Mouse (Mus musculus): ENCODE data around the gene Gsta2. TPM values are rescaled to one million over a fixed set of nuclear protein-coding genes. Genes with fewer than 3 reads are reported as not detected.
"Not testable (repeated sequence)": the region's sequence is repeated elsewhere in the genome, so short reads cannot be mapped to it uniquely, and the experiment has no call there.

Gene Gsta2
- polyA plus RNA-seq, 1 experiment from 2014 or later: 1.3 TPM

GRCm38 (mm10) chr9:78340324-78340723, 15.3 kb downstream of the Gsta2 start:
- H3K4me2 ChIP-seq (ENCODE audit: low read depth, low read length); H3K27ac ChIP-seq (ENCODE audit: low read depth); H3K4me1 ChIP-seq (ENCODE audit: insufficient read depth); H3K27me3 ChIP-seq (ENCODE audit: insufficient read depth, low read length); H3K36me3 ChIP-seq (replicated peaks; ENCODE audit: insufficient read depth, low read length); ATAC-seq; H3K9ac ChIP-seq (replicated peaks); H3K9me3 ChIP-seq (ENCODE audit: low read length); H3K4me3 ChIP-seq (ENCODE audit: low read depth, low read length): not testable (repeated sequence)
- 17% methylated on average over 8 of the region's 8 CpGs for WGBS (ENCODE audit: insufficient replicate concordance)
- peak; percentile 82 for TF ChIP-seq CTCF (IDR thresholded peaks at IDR 0.05; ENCODE audit: low read depth)
- peak; percentile 58 for DNase-seq

GRCm38 (mm10) chr9:78337050-78337449, 18.5 kb downstream of the Gsta2 start:
- not testable (repeated sequence) for H3K9ac ChIP-seq (replicated peaks); H3K27ac ChIP-seq (ENCODE audit: low read depth); H3K4me1 ChIP-seq (ENCODE audit: insufficient read depth); H3K27me3 ChIP-seq (ENCODE audit: insufficient read depth, low read length); H3K4me2 ChIP-seq (ENCODE audit: low read depth, low read length); H3K4me3 ChIP-seq (ENCODE audit: low read depth, low read length); H3K36me3 ChIP-seq (replicated peaks; ENCODE audit: insufficient read depth, low read length); DNase-seq; H3K9me3 ChIP-seq (ENCODE audit: low read length)
- peak; percentile 47; the same call in 1 of the 2 replicates for ATAC-seq

- H3K4me2 ChIP-seq (ENCODE audit: low read depth, low read length); H3K27ac ChIP-seq (ENCODE audit: low read depth); DNase-seq; H3K9me3 ChIP-seq (ENCODE audit: low read length); H3K9ac ChIP-seq (replicated peaks); ATAC-seq; H3K4me3 ChIP-seq (ENCODE audit: low read depth, low read length); H3K36me3 ChIP-seq (replicated peaks; ENCODE audit: insufficient read depth, low read length); H3K27me3 ChIP-seq (ENCODE audit: insufficient read depth, low read length); H3K4me1 ChIP-seq (ENCODE audit: insufficient read depth): not testable (repeated sequence)
- WGBS (ENCODE audit: insufficient replicate concordance): 58% methylated on average over 1 of the region's 1 CpGs
These were observed 28.3 kb downstream of the Gsta2 start, which contains the start of gene Omt2b for GRCm38 (mm10) chr9:78327289-78327688. Gene Omt2b, plus strand, starts transcription at chr9:78327589.

GRCm38 (mm10) chr9:78319499-78319898, 36.1 kb downstream of the Gsta2 start:
- Histone ChIP-seq H3K27ac (ENCODE audit: low read depth) (no peak overlapping the region), H3K4me3 (ENCODE audit: low read depth, low read length) (no peak overlapping the region), H3K4me2 (ENCODE audit: low read depth, low read length) (no peak overlapping the region), H3K9me3 (ENCODE audit: low read length) (no peaks in the 10 kb centered on the region), H3K9ac (replicated peaks) (no peak overlapping the region), H3K27me3 (ENCODE audit: insufficient read depth, low read length) (no peaks in the 10 kb centered on the region), H3K36me3 (replicated peaks; ENCODE audit: insufficient read depth, low read length) (no peaks in the 10 kb centered on the region), H3K4me1 (ENCODE audit: insufficient read depth) (no peaks in the 10 kb centered on the region)
- no peak for DNase-seq
- 15% methylated on average over 1 of the region's 1 CpGs for WGBS (ENCODE audit: insufficient replicate concordance)
- ATAC-seq: no peak
- TF ChIP-seq EP300 (IDR thresholded peaks at IDR 0.05; ENCODE audit: low read depth) (no peak), CTCF (IDR thresholded peaks at IDR 0.05; ENCODE audit: low read depth) (peak; percentile 64)

- Histone ChIP-seq H3K36me3 (replicated peaks; ENCODE audit: insufficient read depth, low read length) (no peaks in the 10 kb centered on the region), H3K9me3 (ENCODE audit: low read length) (no peaks in the 10 kb centered on the region), H3K4me1 (ENCODE audit: insufficient read depth) (no peaks in the 10 kb centered on the region), H3K4me2 (ENCODE audit: low read depth, low read length) (no peak within 1 kb of the TSS), H3K27me3 (ENCODE audit: insufficient read depth, low read length) (no peaks in the 10 kb centered on the region), H3K4me3 (ENCODE audit: low read depth, low read length) (no peak within 1 kb of the TSS), H3K9ac (replicated peaks) (no peak within 1 kb of the TSS), H3K27ac (ENCODE audit: low read depth) (no peak within 1 kb of the TSS)
- ATAC-seq (no peak), DNase-seq (no peak)
- 67% methylated on average over 2 of the region's 2 CpGs for WGBS (ENCODE audit: insufficient replicate concordance)
- TF ChIP-seq CTCF (IDR thresholded peaks at IDR 0.05; ENCODE audit: low read depth) (no peak), EP300 (IDR thresholded peaks at IDR 0.05; ENCODE audit: low read depth) (no peak)
These were observed 40.9 kb downstream of the Gsta2 start, which contains the start of gene Omt2a for GRCm38 (mm10) chr9:78314696-78315095. Gene Omt2a, minus strand, starts transcription at chr9:78314796.

- not testable (repeated sequence) for H3K36me3 ChIP-seq (replicated peaks; ENCODE audit: insufficient read depth, low read length); DNase-seq; ATAC-seq; H3K4me1 ChIP-seq (ENCODE audit: insufficient read depth); H3K27ac ChIP-seq (ENCODE audit: low read depth); H3K9me3 ChIP-seq (ENCODE audit: low read length); H3K27me3 ChIP-seq (ENCODE audit: insufficient read depth, low read length); H3K4me2 ChIP-seq (ENCODE audit: low read depth, low read length); H3K4me3 ChIP-seq (ENCODE audit: low read depth, low read length); H3K9ac ChIP-seq (replicated peaks)
- whole genome bisulfite sequencing (ENCODE audit: insufficient replicate concordance): 52% methylated on average over 1 of the region's 3 CpGs
These were observed 47.5 kb downstream of the Gsta2 start for GRCm38 (mm10) chr9:78308122-78308521.

GRCm38 (mm10) chr9:78299143-78299542, 56.4 kb downstream of the Gsta2 start:
- H3K27ac ChIP-seq (ENCODE audit: low read depth); H3K4me3 ChIP-seq (ENCODE audit: low read depth, low read length); H3K27me3 ChIP-seq (ENCODE audit: insufficient read depth, low read length); H3K4me2 ChIP-seq (ENCODE audit: low read depth, low read length); DNase-seq; H3K9ac ChIP-seq (replicated peaks); H3K36me3 ChIP-seq (replicated peaks; ENCODE audit: insufficient read depth, low read length); ATAC-seq; H3K9me3 ChIP-seq (ENCODE audit: low read length); H3K4me1 ChIP-seq (ENCODE audit: insufficient read depth): not testable (repeated sequence)
- WGBS (ENCODE audit: insufficient replicate concordance): 46% methylated on average over 1 of the region's 1 CpGs

Measured in liver, postnatal 0 days (tissue).